Mouse (Mus musculus): ENCODE data around the gene Pnmal2.
A peak's percentile ranks its signal among the peaks of the same experiment; 100 is the strongest.

The Pnmal2 gene

DNA sequence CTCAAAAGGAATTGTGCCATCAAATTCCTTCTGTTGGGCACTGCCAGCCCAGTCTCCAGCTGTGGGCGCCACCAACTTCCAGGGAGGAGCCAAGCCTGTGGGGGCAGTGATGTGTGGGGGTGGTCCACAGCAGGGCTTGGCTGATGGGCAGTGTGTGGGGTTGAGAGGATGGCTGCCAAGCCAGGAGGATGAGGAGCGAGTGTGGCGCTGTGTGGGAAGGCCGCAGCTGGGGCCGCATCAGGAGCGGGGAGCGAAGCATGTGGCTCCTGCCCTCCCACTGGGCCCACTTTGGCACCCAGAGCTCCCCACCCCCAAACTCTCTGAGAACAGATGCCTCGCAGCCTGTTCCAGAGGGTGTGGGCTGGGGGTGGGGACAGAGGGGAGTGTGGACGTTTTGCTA, 26.5 kb upstream of the Pnmal2 start:
- DNase-seq = no peak

- no peak for DNase-seq
These were observed 25.8 kb upstream of the Pnmal2 start for GRCm38 (mm10) chr7:16918670-16919069.

DNA sequence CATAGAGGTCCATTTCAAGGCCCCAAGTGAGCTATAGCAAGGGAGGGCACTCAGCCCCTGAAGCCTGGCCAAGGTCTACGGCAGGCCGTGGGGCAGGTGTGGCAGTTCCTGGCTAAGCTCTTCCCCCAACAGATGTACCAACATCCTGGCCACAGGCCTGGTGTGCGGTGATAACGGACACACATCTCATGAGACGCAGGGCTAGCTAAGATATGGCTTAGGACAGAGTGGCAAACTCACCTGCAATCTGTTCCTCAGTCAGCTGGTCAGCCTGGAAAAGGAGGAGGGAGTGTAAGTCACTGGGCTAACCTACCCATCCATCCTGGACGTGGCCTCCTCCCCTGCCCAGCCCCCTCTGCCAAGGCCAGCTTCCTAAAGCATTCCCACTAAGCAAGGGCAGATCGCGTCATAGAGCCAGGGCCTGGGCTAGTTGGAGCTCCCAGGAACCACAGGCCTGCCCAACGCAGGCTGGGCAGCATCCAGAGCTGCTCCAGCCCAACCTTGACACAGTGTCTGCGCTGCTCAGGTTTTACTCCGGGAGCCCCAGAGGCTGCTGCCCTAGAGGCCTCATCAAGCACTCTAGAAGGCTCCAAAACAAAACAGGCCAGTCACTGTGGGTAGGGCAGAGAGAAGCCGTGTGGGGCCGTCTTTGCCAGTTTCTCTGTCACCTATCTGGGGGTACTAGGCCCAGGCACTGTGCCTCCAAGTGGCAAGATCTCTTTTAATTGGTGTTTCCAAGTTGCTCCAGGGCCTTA, 24.9 kb upstream of the Pnmal2 start:
- DNase-seq = no peak

DNA sequence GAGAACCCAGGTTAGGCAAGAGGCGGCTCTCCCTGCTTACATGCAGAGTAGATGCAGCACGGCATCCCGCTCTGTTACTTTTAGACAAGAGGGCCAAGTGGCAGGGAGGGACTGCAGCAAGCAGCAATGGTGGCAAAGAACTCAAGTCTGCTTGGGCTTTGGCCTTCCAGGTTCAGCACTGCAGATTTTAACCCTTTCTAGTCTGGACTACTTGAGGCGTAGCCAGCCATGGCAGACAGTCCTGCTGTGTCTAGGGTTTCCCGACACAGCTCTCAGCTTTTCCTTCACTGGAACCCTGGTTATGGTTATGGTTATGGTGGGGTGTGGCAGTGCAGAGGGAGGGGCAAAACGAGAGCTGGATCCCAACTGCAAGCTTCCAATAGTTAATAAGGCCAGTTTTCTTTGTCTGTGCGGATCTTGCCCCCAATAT, 24.3 kb upstream of the Pnmal2 start:
- no peak for DNase-seq

DNA sequence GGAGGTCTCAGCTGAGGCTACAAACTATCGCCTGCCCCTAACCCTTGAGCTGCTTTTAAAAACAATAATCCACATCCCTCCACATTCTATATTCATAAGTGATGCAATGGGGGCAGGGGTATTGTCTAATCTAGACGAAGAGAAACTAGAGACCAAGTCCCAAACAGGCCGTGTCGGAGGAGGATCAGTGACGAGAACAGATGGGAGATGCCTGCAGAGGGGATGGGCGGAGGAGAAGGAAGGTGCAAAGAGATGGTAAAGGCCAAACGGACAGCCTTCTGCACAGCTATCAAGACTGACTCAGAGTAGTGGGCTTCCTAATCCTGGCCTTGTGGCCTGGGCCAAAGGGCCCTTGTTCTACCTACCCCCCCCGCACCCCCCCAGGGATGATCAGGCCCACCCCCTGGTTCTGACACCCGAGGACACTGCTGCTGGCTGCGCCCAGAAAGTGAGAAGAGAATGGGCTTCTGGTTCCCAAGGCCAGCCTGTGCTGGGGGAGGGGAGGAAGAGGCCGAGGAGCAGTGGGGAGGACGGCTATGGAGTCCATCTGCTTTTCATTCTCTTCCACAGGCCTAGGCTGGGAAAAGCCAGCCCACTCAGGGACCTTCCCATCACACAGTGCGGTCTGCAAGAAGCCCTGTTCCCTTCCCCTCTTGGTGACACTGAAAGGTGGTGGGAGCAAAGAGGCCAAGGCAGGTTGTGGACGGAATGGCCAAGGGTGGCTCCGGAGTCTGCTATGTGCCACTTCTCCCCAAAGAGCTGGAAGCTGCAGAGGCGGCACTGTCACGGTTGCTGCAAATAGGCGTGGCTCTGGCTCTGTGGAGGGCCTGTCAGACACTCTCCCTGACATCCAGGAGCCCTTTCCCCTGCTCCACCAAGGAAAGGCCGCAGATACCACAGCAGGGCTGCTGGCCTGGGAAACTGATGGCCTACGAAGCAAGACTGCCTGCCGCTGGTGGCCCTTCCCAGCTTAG, 23.4 kb upstream of the Pnmal2 start:
- DNase-seq = no peak

DNA sequence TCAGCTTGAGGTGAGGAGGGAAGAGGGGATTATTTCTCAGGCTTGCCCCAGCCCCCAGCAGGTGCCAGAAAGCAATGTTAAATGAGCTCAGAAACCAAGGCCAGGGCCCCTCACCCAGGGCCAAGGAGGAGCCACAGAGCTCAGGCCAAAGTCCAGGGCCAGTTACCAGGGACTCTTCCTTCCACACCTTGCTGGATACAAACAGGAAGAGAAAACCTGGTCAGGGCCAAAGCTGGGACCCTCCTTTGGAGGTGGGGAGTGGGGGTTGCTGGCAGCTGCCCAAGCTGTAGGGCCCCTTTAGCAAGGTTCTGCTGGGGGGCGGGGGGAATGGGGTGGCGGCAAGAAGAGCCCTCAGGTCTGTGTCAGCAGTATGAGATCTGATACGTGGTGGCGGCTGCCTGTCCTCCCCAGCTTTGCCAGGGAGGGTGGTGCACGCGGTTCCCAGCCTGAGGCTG, 22.6 kb upstream of the Pnmal2 start:
- DNase-seq = peak in 1 of 2 experiments; percentile 63

GRCm38 (mm10) chr7:16922360-16922973, 22.0 kb upstream of the Pnmal2 start:
- DNase-seq = peak in 1 of 2 experiments; percentile 53

DNA sequence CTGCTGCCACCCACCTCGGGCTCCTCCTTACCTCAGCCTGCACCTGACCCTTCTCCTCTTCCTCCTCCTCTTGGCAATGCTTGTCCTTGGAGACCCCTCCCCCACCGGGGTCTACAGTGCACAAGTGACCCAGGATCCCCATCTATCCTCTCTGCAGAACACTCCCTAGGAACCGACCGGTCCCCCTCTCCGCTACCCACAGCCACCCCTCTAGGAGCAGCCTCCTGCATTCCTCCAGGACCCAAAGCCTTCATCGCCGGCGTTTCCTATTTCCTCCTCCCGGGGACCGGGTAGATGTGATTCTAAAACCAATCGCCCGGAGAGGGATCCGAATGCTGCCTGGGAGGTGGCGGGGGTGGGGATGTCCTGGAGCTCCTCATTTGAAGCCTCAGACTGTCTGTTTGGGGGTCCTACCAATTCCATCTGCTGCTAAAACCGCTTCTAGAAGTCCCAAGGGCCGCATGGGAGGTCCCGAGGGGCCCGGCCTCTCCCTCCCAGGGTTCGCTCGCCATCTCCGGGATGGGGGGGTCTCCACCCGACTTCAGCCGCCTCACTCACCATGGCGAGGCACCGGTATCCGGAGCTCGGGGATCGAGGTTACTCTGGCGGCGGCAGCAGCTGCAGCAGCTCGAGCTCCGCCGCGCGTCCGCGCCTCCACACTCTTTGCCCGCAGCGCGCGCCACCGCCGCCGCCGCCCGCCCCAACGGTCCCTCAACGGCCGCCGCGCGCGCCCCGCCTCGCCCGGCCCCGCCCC, 21.0 kb upstream of the Pnmal2 start:
- DNase-seq = peak in 1 of 2 experiments; percentile 39

GRCm38 (mm10) chr7:16924037-16924834, 20.2 kb upstream of the Pnmal2 start, which contains the start of gene Calm3:
Gene Calm3, minus strand, starts transcription at chr7:16924114.
- DNase-seq = peak; percentile 99

- no peak for DNase-seq
These were observed 16.1 kb upstream of the Pnmal2 start for GRCm38 (mm10) chr7:16928341-16928740.

DNA sequence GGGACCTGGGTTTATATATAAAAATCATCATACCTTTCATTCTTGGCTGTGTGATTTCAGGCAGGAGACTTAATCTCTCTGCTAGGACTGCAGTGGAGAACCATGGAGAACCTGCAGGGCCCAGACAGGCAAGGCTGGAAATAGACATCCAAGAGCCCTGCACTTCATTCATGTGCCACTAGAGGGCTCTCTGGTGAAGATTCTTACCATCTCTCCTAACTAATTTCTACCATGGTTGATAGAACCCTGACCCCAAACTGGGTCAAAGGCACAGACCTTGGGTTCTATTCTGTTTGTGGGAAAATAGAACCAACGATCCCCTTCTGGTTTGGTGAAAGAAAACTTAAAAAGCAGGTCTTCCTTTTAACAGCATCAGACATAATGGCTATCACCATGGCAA, 13.6 kb upstream of the Pnmal2 start:
- DNase-seq = peak in 1 of 2 experiments; percentile 80

DNA sequence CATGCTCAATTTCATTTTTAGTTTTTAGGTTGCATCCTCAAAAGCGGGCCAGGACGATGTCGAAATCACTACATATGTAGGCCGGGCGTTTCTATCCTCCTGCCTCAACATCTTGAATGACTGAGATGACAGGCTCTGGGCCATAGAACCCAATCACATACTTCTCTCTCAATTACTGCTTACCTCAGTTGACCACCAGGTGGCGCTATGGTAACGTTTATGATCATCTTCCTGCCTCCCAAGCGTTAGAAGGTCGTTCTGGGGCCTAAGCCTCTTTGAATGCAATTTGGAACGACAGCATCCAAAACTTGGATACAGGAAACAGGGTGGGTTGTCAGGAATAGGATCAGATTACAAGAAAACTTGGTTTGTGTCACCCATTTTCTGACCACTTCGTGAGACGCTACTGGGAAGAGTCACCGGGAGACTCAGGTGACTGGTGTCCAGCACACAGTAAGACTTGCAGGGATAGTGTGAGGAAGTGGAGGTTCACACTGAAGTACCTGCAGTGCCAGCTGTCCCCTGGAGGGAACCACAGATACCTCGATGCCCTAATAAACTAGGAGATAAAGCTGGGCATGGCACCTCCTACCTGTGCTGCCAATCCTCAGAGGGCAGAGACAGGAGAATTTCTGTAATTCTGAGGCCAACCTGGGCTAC, 12.4 kb upstream of the Pnmal2 start:
- peak; percentile 71 to 89 for DNase-seq

- peak in 1 of 2 experiments; percentile 43 for DNase-seq
These were observed 11.5 kb upstream of the Pnmal2 start for GRCm38 (mm10) chr7:16932704-16933577.

- DNase-seq = no peak
These were observed 7.2 kb upstream of the Pnmal2 start for GRCm38 (mm10) chr7:16937312-16937711.

GRCm38 (mm10) chr7:16938117-16938791, 6.2 kb upstream of the Pnmal2 start:
- no peak for DNase-seq

DNA sequence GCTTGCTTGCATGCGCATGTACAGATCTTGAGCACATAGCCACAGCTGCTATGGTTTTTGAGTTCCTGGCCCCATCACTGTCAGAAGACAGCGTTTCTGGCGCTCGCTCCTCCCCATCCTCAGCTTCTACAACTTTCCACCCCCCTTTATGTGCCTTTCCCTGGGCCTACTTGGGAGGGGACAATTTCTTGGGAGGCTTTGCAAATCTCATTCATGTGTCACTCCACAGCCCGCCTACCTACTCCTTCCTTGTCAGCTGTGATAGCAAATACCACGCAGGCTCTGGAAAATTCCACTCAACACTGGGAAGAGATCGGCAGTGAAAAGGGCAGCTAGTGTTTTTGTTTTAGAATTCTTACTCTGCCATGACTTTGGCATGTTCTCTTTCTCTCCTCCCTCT, 4.2 kb upstream of the Pnmal2 start:
- peak in 1 of 2 experiments; percentile 49 for DNase-seq

GRCm38 (mm10) chr7:16942861-16943260, 1.6 kb upstream of the Pnmal2 start:
- no peak for DNase-seq

GRCm38 (mm10) chr7:16944808-16945315, 380 bp downstream of the Pnmal2 start:
- DNase-seq = no peak

- no peak for DNase-seq
These were observed 937 bp downstream of the Pnmal2 start for GRCm38 (mm10) chr7:16945419-16945818.

Measured in kidney, adult 8-10 months (tissue).